Mouse (Mus musculus): ENCODE measurements at regions not wholly inside any gene's neighbourhood (a gene's known extent, or its start where the extent isn't known, plus 50 kb on each side); places are given as distances from the start of the nearest gene placed in this dataset.

DNA sequence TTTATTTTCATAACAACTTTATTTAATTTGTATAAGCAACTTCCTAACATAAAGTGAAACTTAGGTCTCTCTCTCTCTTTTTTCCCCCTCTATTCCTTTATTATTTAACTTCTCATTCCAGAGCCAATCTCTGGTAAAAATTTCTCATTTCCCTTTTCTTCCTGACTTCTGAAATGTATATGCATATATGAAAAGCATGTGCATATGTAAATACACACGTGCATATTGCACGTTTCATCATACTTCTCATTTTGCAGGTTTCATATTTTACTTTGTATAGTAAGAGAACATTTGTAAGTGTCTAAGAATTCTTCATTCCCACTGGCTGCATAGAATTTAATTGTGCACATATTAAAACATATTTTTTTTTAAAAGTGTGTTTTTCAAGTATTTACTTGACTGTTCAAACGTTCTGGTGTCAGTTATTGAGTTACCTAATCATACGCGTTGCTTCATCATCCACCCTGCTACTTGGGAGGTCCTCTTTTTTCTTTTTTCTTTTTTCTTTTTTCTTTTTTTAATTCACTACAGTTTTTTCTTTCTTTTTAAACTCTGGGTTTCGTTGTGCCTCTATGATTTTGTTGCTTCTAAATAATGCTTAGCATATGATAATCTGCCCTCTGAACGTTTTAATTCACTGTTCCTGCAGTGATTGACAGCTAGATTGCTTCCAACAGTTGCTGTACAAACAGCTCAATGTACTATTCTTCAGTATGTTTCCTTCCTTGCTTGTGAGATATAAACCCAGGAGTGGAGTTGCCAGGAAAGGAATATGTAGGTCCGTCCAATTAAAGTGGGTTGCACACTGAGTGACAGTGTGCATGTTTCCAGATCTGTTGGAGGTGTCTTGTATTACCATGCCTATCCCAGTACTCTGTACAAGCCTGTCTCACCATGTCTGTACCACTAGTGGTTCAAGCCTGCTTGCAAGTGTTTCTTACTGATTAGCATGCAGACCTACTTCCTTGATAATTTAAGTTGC is 303.2 kb downstream of the Tmem38b start:
- TF ChIP-seq CTCF (IDR thresholded peaks at IDR 0.05; ENCODE audit: control insufficient read depth, insufficient read depth, insufficient read length) (no peak), FOSL1 (IDR thresholded peaks at IDR 0.05; ENCODE audit: insufficient read depth, low read length, poor library complexity, severe bottlenecking) (no peak)
